Mouse (Mus musculus) forebrain, embryonic 12.5 days (tissue): ENCODE measurements at regions not wholly inside any gene's neighbourhood (a gene's known extent, or its start where the extent isn't known, plus 50 kb on each side); places are given as distances from the start of the nearest gene placed in this dataset.

Source experiments
- ATAC-seq: fragments of 200-750 bp; cut with Nextera tagmentation; 2 replicates; pipeline ENCODE4 v1.8.0; 2017; ENCODE audit warnings: moderate TSS enrichment; ENCODE audit not compliant: low FRiP score
- H3K27ac ChIP-seq: fragments of 300-500 bp; sonication (generic); 2 replicates; pipeline ENCODE4 v1.5.1; 2016; ENCODE audit warnings: mild to moderate bottlenecking
- H3K27me3 ChIP-seq: fragments of 300-500 bp; sonication (generic); 2 replicates; pipeline ENCODE4 v1.6.1; 2016; ENCODE audit warnings: mild to moderate bottlenecking
- H3K36me3 ChIP-seq: fragments of 300-500 bp; sonication (generic); replicated peaks from 2 replicates; pipeline ENCODE4 v1.6.1; 2016; ENCODE audit warnings: mild to moderate bottlenecking
- H3K4me1 ChIP-seq: fragments of 300-500 bp; sonication (generic); 2 replicates; pipeline ENCODE4 v1.6.1; 2016
- H3K4me2 ChIP-seq: fragments of 300-500 bp; sonication (generic); 2 replicates; pipeline ENCODE4 v1.6.1; 2016; ENCODE audit warnings: mild to moderate bottlenecking, moderate library complexity
- H3K4me3 ChIP-seq: fragments of 300-500 bp; sonication (generic); replicated peaks from 2 replicates; pipeline ENCODE4 v1.5.1; 2016; ENCODE audit warnings: mild to moderate bottlenecking
- H3K9ac ChIP-seq: fragments of 300-500 bp; sonication (generic); 2 replicates; pipeline ENCODE4 v1.6.1; 2016; ENCODE audit warnings: mild to moderate bottlenecking
- H3K9me3 ChIP-seq: fragments of 300-500 bp; sonication (generic); 2 replicates; pipeline ENCODE4 v1.6.1; 2016
- WGBS: fragments of 180-500 bp; shearing (Covaris S2); methylation state at CpG from one replicate; pipeline ENCODE4 v1.1.7; 2016; 5-methylcytosine and 5-hydroxymethylcytosine counted together

GRCm38 (mm10) chr6:121560852-121561251 lies 74.3 kb upstream of the A2m start:
- no peak overlapping the region for H3K9ac ChIP-seq
- 0 out of 2 replicates have a peak, but pooled peaks cover 3% of the 10 kb centered on the region for H3K27me3 ChIP-seq
- H3K4me3 ChIP-seq, result no peak overlapping the region
- no peaks in the 10 kb centered on the region for H3K4me1 ChIP-seq
- 0 out of 2 replicates have a peak, but pooled peaks have one; percentile 23 for ATAC-seq
- no peak overlapping the region for H3K4me2 ChIP-seq
- H3K36me3 ChIP-seq, result no peaks in the 10 kb centered on the region
- WGBS, result 1% methylated on average over 3 of the region's 3 CpGs
- H3K9me3 ChIP-seq, result no peaks in the 10 kb centered on the region
- H3K27ac ChIP-seq, result no peak overlapping the region

DNA sequence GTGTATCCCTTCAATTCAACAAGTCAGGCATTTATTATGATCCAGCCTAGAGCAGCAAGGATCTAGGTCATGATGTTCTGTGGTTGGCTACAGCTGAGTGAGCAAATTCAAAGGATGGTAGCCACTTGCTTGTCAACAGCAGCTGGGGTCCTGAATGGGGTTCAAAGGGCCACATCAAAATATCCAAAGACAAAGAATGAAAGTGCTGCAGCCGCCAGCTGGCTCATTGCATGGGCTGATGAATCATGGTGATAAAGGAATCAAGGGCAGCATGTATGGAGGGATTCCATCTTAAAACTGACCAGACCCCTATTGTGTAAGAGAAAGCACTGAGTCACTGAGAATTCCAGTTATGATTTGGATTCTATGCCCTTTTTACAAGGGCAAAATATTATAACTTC lies 74.8 kb upstream of the A2m start:
- Histone ChIP-seq H3K4me2 (no peak overlapping the region), H3K4me1 (no peaks in the 10 kb centered on the region)
- ATAC-seq, result no peak

DNA sequence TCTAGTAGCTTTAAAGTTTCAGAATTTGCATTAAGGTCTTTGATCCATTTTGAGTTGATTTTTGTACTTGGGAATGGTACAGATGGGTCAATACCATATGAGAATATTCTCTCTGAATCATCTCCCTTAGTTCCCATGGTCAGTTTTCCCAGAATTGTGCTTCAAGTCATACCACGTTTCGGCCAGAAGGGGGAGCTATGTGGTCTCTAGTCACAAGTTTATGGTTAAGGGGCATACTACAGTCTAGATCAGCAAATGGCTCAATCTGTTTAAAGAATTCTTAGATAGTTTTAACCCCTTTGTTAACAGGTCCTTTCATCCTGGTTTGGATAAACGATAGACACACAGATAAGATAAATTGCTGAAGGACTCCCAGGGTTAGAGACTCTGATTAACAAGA lies 78.7 kb upstream of the A2m start:
- H3K4me3 ChIP-seq, result no peak overlapping the region
- H3K9ac ChIP-seq, result no peak overlapping the region
- no peaks in the 10 kb centered on the region for H3K36me3 ChIP-seq
- H3K4me1 ChIP-seq, result no peaks in the 10 kb centered on the region
- 8% methylated on average over 3 of the region's 3 CpGs for WGBS
- H3K27me3 ChIP-seq, result 0 out of 2 replicates have a peak, but pooled peaks cover 3% of the 10 kb centered on the region
- H3K27ac ChIP-seq, result no peak overlapping the region
- ATAC-seq, result no peak
- no peaks in the 10 kb centered on the region for H3K9me3 ChIP-seq
- no peak overlapping the region for H3K4me2 ChIP-seq

More for the DNA sequence above, 74.8 kb upstream of the A2m start:
- Histone ChIP-seq H3K27me3 (0 out of 2 replicates have a peak, but pooled peaks cover 3% of the 10 kb centered on the region), H3K4me3 (no peak overlapping the region), H3K36me3 (no peaks in the 10 kb centered on the region), H3K9me3 (no peaks in the 10 kb centered on the region), H3K9ac (no peak overlapping the region), H3K27ac (no peak overlapping the region)
- WGBS, result 26% methylated on average over 1 of the region's 1 CpGs

DNA sequence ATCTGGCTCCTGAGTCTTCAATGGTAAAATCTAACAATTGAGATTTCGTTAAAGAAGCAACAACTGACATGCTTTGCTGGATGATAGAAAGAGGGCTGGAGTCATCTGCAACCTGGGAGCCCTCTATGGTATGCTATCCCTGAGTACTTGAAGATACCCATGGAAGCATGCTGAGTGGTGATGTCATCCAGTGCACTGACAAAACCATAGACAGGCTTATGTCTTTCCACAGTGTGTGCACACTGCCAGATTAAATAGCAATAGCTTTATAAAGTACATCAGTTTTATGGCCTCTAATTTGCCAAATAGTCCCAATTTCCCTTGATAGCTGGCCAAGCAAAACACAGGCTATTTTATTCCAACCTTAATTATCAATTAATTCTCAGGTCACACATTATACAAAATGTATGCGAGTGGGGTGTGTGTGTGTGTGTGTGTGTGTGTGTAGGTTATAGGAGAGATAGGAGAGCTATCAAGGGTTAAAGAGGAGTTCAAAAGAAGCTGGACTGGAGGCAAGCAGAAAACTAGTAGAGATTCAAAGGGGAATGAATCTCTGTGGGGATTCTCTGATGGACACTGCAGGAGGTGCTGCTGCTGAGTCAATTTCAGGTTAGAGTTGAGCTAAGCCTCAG lies 80.1 kb upstream of the Iqsec3 start:
- 87% methylated on average over 2 of the region's 2 CpGs for WGBS
- H3K27me3 ChIP-seq, result 0 out of 2 replicates have a peak, but pooled peaks cover 3% of the 10 kb centered on the region
- no peak overlapping the region for H3K27ac ChIP-seq
- ATAC-seq, result no peak
- no peaks in the 10 kb centered on the region for H3K36me3 ChIP-seq
- no peaks in the 10 kb centered on the region for H3K9me3 ChIP-seq
- H3K4me3 ChIP-seq, result no peak overlapping the region
- H3K9ac ChIP-seq, result no peak overlapping the region
- no peaks in the 10 kb centered on the region for H3K4me1 ChIP-seq
- H3K4me2 ChIP-seq, result no peak overlapping the region

- 70% methylated on average over 7 of the region's 7 CpGs for WGBS
- Histone ChIP-seq H3K36me3 (no peaks in the 10 kb centered on the region), H3K9me3 (no peaks in the 10 kb centered on the region), H3K27ac (no peak overlapping the region), H3K27me3 (no peaks in the 10 kb centered on the region), H3K4me1 (0 out of 2 replicates have a peak, but pooled peaks cover 5% of the 10 kb centered on the region), H3K4me2 (no peak overlapping the region), H3K4me3 (no peak overlapping the region), H3K9ac (no peak overlapping the region)
- ATAC-seq, result no peak
Observed at GRCm38 (mm10) chr6:121533521-121533920, 60.0 kb upstream of the Iqsec3 start.

GRCm38 (mm10) chr6:121532926-121533325 lies 59.4 kb upstream of the Iqsec3 start:
- Histone ChIP-seq H3K36me3 (no peaks in the 10 kb centered on the region), H3K9me3 (no peaks in the 10 kb centered on the region), H3K4me3 (no peak overlapping the region), H3K9ac (no peak overlapping the region), H3K27ac (no peak overlapping the region), H3K4me1 (0 out of 2 replicates have a peak, but pooled peaks cover 5% of the 10 kb centered on the region), H3K4me2 (no peak overlapping the region), H3K27me3 (no peaks in the 10 kb centered on the region)
- ATAC-seq, result peak; percentile 74
- WGBS, result 7% methylated on average over 3 of the region's 3 CpGs

GRCm38 (mm10) chr6:121531825-121532389 lies 58.4 kb upstream of the Iqsec3 start:
- H3K4me3 ChIP-seq, result no peak overlapping the region
- 62% methylated on average over 13 of the region's 13 CpGs for WGBS
- H3K27me3 ChIP-seq, result peaks cover 5% of the 10 kb centered on the region; the same call in 1 of the 2 replicates
- H3K9me3 ChIP-seq, result no peaks in the 10 kb centered on the region
- peak; percentile 71; the same call in 1 of the 2 replicates for ATAC-seq
- H3K27ac ChIP-seq, result no peak overlapping the region
- H3K4me1 ChIP-seq, result 0 out of 2 replicates have a peak, but pooled peaks cover 5% of the 10 kb centered on the region
- no peak overlapping the region for H3K4me2 ChIP-seq
- H3K9ac ChIP-seq, result no peak overlapping the region
- H3K36me3 ChIP-seq, result no peaks in the 10 kb centered on the region

DNA sequence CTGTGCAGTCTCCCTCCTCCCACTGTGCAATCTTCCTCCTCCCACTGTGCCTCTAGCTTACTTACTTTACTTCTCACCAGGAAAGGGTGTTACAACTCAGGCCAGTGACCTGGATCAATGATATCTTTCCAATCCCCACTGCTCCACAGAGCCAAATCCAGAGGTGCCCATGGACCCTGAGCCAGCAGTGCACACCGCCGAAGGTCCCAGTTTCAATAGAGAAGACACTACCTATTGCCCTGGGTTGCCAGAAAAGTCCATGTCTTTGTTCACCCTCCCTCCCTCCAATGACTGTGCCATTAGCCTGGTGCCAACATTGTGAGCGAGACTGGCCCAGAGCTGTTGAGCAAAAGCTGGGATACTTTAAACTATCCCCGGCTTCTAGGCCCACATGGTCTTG lies 53.8 kb upstream of the Iqsec3 start:
- H3K4me2 ChIP-seq, result no peak overlapping the region
- no peaks in the 10 kb centered on the region for H3K36me3 ChIP-seq
- ATAC-seq, result no peak
- 95% methylated on average over 4 of the region's 4 CpGs for WGBS
- 0 out of 2 replicates have a peak, but pooled peaks cover 7% of the 10 kb centered on the region for H3K4me1 ChIP-seq
- H3K9me3 ChIP-seq, result no peaks in the 10 kb centered on the region
- H3K9ac ChIP-seq, result no peak overlapping the region
- H3K27me3 ChIP-seq, result peaks cover 8% of the 10 kb centered on the region; the same call in 1 of the 2 replicates
- H3K4me3 ChIP-seq, result no peak overlapping the region
- no peak overlapping the region for H3K27ac ChIP-seq

DNA sequence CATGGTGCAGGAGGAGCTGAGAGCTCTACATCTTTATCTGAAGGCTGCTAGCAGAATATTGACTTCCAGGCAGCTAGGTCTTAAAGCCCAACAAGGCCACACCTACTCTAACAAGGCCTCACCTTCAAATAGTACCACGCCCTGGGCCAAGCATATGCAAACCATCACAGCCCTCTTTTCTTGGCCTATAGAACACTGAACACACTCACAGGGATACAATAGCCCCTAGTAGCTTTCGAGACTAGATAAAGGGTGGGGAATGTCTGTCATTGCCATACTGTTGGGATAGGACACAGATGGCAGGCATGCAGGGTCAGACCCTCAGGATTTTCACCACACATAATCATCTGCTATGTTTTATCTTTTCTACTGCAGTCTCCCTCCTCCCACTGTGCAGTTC lies 52.6 kb upstream of the Iqsec3 start:
- Histone ChIP-seq H3K27ac (no peak overlapping the region), H3K4me2 (no peak overlapping the region), H3K36me3 (no peaks in the 10 kb centered on the region), H3K4me3 (no peak overlapping the region), H3K9me3 (no peaks in the 10 kb centered on the region), H3K27me3 (peaks cover 8% of the 10 kb centered on the region; the same call in 1 of the 2 replicates), H3K9ac (no peak overlapping the region), H3K4me1 (0 out of 2 replicates have a peak, but pooled peaks cover 2% of the 10 kb centered on the region)
- whole genome bisulfite sequencing, result 89% methylated on average over 2 of the region's 2 CpGs
- no peak for ATAC-seq

DNA sequence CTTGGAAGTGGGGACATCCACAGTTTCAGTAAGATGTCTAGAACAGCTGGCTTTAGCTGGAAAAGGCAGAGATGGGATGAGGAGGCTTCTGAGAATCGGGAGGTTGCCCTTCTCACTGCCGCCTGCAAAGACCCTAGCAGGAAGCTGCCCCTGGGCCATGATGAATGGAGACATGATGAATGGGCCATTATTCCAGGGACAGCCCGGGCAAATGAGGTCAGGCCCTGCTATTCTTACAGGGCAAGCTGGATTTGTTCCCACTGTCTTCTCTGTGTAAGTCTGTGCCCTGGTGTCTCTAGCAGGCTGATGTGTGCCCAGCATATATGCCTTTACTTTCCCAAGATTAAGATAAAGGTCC lies 51.1 kb upstream of the Iqsec3 start:
- Histone ChIP-seq H3K27me3 (peaks cover 8% of the 10 kb centered on the region; the same call in 1 of the 2 replicates), H3K36me3 (no peaks in the 10 kb centered on the region), H3K4me3 (no peak overlapping the region), H3K4me2 (no peak overlapping the region), H3K27ac (no peak overlapping the region), H3K9me3 (no peaks in the 10 kb centered on the region), H3K9ac (no peak overlapping the region), H3K4me1 (0 out of 2 replicates have a peak, but pooled peaks cover 2% of the 10 kb centered on the region)
- whole genome bisulfite sequencing, result 15% methylated on average over 3 of the region's 3 CpGs
- no peak for ATAC-seq

- 85% methylated on average over 11 of the region's 11 CpGs for WGBS
- 0 out of 2 replicates have a peak, but pooled peaks cover 2% of the 10 kb centered on the region for H3K4me1 ChIP-seq
- H3K36me3 ChIP-seq, result no peaks in the 10 kb centered on the region
- no peak for ATAC-seq
- no peak overlapping the region for H3K9ac ChIP-seq
- no peak overlapping the region for H3K4me2 ChIP-seq
- no peak overlapping the region for H3K27ac ChIP-seq
- H3K4me3 ChIP-seq, result no peak overlapping the region
- no peaks in the 10 kb centered on the region for H3K9me3 ChIP-seq
- peaks cover 8% of the 10 kb centered on the region; the same call in 1 of the 2 replicates for H3K27me3 ChIP-seq
Observed at GRCm38 (mm10) chr6:121523882-121524612, 50.6 kb upstream of the Iqsec3 start.
